Mouse (Mus musculus) right cerebral cortex, adult 2 months (tissue): Measurements from ENCODE around the gene D8Ertd738e.

Experiments used
- DNase-seq, 2 experiments: peaks; one replicate each; pipeline ENCODE4 v3.0.0; 2021 to 2022; ENCODE audit warnings: low spot score in 2 of 2

The D8Ertd738e gene

GRCm38 (mm10) chr8:84202938-84203917 lies 46.3 kb downstream of the D8Ertd738e start:
- DNase-seq, result peak; percentile 79 to 81

GRCm38 (mm10) chr8:84202466-84202865 lies 47.1 kb downstream of the D8Ertd738e start:
- peak in 1 of 2 experiments; percentile 57 for DNase-seq

GRCm38 (mm10) chr8:84201545-84202245 lies 47.8 kb downstream of the D8Ertd738e start:
- peak in 1 of 2 experiments; percentile 63 for DNase-seq

- no peak for DNase-seq
Measured at GRCm38 (mm10) chr8:84200652-84201544, 48.6 kb downstream of the D8Ertd738e start.

- DNase-seq, result no peak
Measured at GRCm38 (mm10) chr8:84200126-84200555, 49.4 kb downstream of the D8Ertd738e start.

- no peak for DNase-seq
Measured at GRCm38 (mm10) chr8:84199348-84200125, 50.0 kb downstream of the D8Ertd738e start.

- DNase-seq, result no peak
Measured at GRCm38 (mm10) chr8:84198871-84199270, 50.6 kb downstream of the D8Ertd738e start.

GRCm38 (mm10) chr8:84197922-84198774 lies 51.4 kb downstream of the D8Ertd738e start:
- DNase-seq, result peak; percentile 74 to 87

GRCm38 (mm10) chr8:84197141-84197921 lies 52.2 kb downstream of the D8Ertd738e start:
- peak; percentile 67 to 77 for DNase-seq
